Mouse (Mus musculus) stomach, embryonic 15.5 days (tissue): ENCODE results near the gene Poc1a. TPM values are rescaled to one million over a fixed set of nuclear protein-coding genes. Genes with fewer than 3 reads are reported as not detected.

Experiments used
- ATAC-seq: fragments of 200-750 bp; cut with Nextera tagmentation; 2 replicates; pipeline ENCODE4 v1.8.0; 2017; ENCODE audit warnings: low read depth, moderate number of reproducible peaks, moderate TSS enrichment; ENCODE audit not compliant: insufficient read depth, low FRiP score
- H3K27ac ChIP-seq: fragments of 300-500 bp; sonication (generic); 2 replicates; pipeline ENCODE4 v1.5.1; 2015; ENCODE audit warnings: mild to moderate bottlenecking, inconsistent platforms
- H3K27me3 ChIP-seq: fragments of 300-500 bp; sonication (generic); replicated peaks from 2 replicates; pipeline ENCODE4 v1.6.1; 2015; ENCODE audit warnings: inconsistent platforms
- H3K36me3 ChIP-seq: fragments of 300-500 bp; sonication (generic); 2 replicates; pipeline ENCODE4 v1.6.1; 2015; ENCODE audit warnings: inconsistent platforms
- H3K4me1 ChIP-seq: fragments of 300-500 bp; sonication (generic); 2 replicates; pipeline ENCODE4 v1.6.1; 2015; ENCODE audit warnings: inconsistent platforms
- H3K4me2 ChIP-seq: fragments of 300-500 bp; sonication (generic); 2 replicates; pipeline ENCODE4 v1.6.1; 2015; ENCODE audit warnings: mild to moderate bottlenecking, inconsistent platforms
- H3K4me3 ChIP-seq: fragments of 300-500 bp; sonication (generic); replicated peaks from 2 replicates; pipeline ENCODE4 v1.5.1; 2015; ENCODE audit warnings: inconsistent platforms
- H3K9ac ChIP-seq: fragments of 300-500 bp; sonication (generic); 2 replicates; pipeline ENCODE4 v1.6.1; 2015; ENCODE audit warnings: inconsistent platforms
- H3K9me3 ChIP-seq: fragments of 300-500 bp; sonication (generic); 2 replicates; pipeline ENCODE4 v1.6.1; 2016; ENCODE audit warnings: inconsistent platforms
- WGBS: fragments of 180-500 bp; shearing (Covaris S2); methylation state at CpG from one replicate; pipeline ENCODE4 v1.1.7; 2015; 5-methylcytosine and 5-hydroxymethylcytosine counted together
- polyA plus RNA-seq: library from polyadenylated mRNA; unstranded; fragments of >200 nt; fragmentation: Nextera tagmentation; extraction: Ambion mirVana; gene quantifications from 2 replicates; pipeline ENCODE4 v1.2.1, GENCODE M21; 2015

Gene Poc1a
- polyA plus RNA-seq, 1 experiment from 2014 or later, result 24.7 TPM

- H3K4me2 ChIP-seq, result no peak overlapping the region
- no peak for ATAC-seq
Measured at GRCm38 (mm10) chr9:106305228-106305627, 24.4 kb downstream of the Poc1a start.

GRCm38 (mm10) chr9:106306662-106307351 is 25.9 kb downstream of the Poc1a start:
- no peaks in the 10 kb centered on the region for H3K27me3 ChIP-seq
- H3K4me1 ChIP-seq, result 0 out of 2 replicates have a peak, but pooled peaks cover 5% of the 10 kb centered on the region
- H3K4me3 ChIP-seq, result no peak overlapping the region
- 54% methylated on average over 8 of the region's 8 CpGs for WGBS
- no peak overlapping the region for H3K9ac ChIP-seq
- H3K9me3 ChIP-seq, result no peaks in the 10 kb centered on the region
- no peaks in the 10 kb centered on the region; the same call in 1 of the 2 replicates for H3K36me3 ChIP-seq
- ATAC-seq, result no peak
- H3K4me2 ChIP-seq, result no peak overlapping the region
- H3K27ac ChIP-seq, result no peak overlapping the region

More at GRCm38 (mm10) chr9:106305228-106305627, 24.4 kb downstream of the Poc1a start:
- H3K4me1 ChIP-seq, result 0 out of 2 replicates have a peak, but pooled peaks cover 5% of the 10 kb centered on the region
- H3K27ac ChIP-seq, result peak overlapping the region; percentile 21; the same call in 1 of the 2 replicates
- H3K27me3 ChIP-seq, result no peaks in the 10 kb centered on the region
- no peak overlapping the region for H3K4me3 ChIP-seq
- no peaks in the 10 kb centered on the region; the same call in 1 of the 2 replicates for H3K36me3 ChIP-seq
- H3K9ac ChIP-seq, result no peak overlapping the region
- no peaks in the 10 kb centered on the region for H3K9me3 ChIP-seq
- 75% methylated on average over 7 of the region's 7 CpGs for WGBS

- 91% methylated on average over 5 of the region's 5 CpGs for WGBS
- H3K27me3 ChIP-seq, result no peaks in the 10 kb centered on the region
- no peaks in the 10 kb centered on the region; the same call in 1 of the 2 replicates for H3K36me3 ChIP-seq
- no peak for ATAC-seq
- no peak overlapping the region for H3K4me3 ChIP-seq
- H3K4me1 ChIP-seq, result no peaks in the 10 kb centered on the region
- H3K9ac ChIP-seq, result no peak overlapping the region
- no peak overlapping the region for H3K4me2 ChIP-seq
- H3K27ac ChIP-seq, result no peak overlapping the region
- H3K9me3 ChIP-seq, result no peaks in the 10 kb centered on the region
Measured at GRCm38 (mm10) chr9:106308151-106308550, 27.3 kb downstream of the Poc1a start.

- 0 out of 2 replicates have a peak overlapping the region, but pooled peaks have one; percentile 12 for H3K27ac ChIP-seq
Measured at GRCm38 (mm10) chr9:106308555-106308954, 27.7 kb downstream of the Poc1a start.

GRCm38 (mm10) chr9:106308983-106309382 is 28.1 kb downstream of the Poc1a start:
- no peak for ATAC-seq
- no peak overlapping the region for H3K9ac ChIP-seq
- no peak overlapping the region for H3K4me3 ChIP-seq
- H3K27me3 ChIP-seq, result no peaks in the 10 kb centered on the region
- H3K36me3 ChIP-seq, result no peaks in the 10 kb centered on the region; the same call in 1 of the 2 replicates
- H3K27ac ChIP-seq, result 0 out of 2 replicates have a peak overlapping the region, but pooled peaks have one; percentile 12
- H3K9me3 ChIP-seq, result no peaks in the 10 kb centered on the region
- no peaks in the 10 kb centered on the region for H3K4me1 ChIP-seq
- no peak overlapping the region for H3K4me2 ChIP-seq
- 83% methylated on average over 5 of the region's 5 CpGs for WGBS

More at GRCm38 (mm10) chr9:106308555-106308954, 27.7 kb downstream of the Poc1a start:
- H3K4me2 ChIP-seq, result no peak overlapping the region
- no peak for ATAC-seq
- no peaks in the 10 kb centered on the region; the same call in 1 of the 2 replicates for H3K36me3 ChIP-seq
- 96% methylated on average over 2 of the region's 2 CpGs for WGBS
- no peak overlapping the region for H3K4me3 ChIP-seq
- no peak overlapping the region for H3K9ac ChIP-seq
- H3K27me3 ChIP-seq, result no peaks in the 10 kb centered on the region
- no peaks in the 10 kb centered on the region for H3K4me1 ChIP-seq
- H3K9me3 ChIP-seq, result no peaks in the 10 kb centered on the region

GRCm38 (mm10) chr9:106309859-106310258 is 29.0 kb downstream of the Poc1a start:
- H3K4me2 ChIP-seq, result no peak overlapping the region
- H3K9ac ChIP-seq, result no peak overlapping the region
- ATAC-seq, result no peak

GRCm38 (mm10) chr9:106311625-106312191 is 30.8 kb downstream of the Poc1a start:
- WGBS, result 77% methylated on average over 10 of the region's 10 CpGs
- H3K9me3 ChIP-seq, result no peaks in the 10 kb centered on the region
- H3K4me1 ChIP-seq, result no peaks in the 10 kb centered on the region
- H3K27me3 ChIP-seq, result no peaks in the 10 kb centered on the region
- H3K36me3 ChIP-seq, result no peaks in the 10 kb centered on the region; the same call in 1 of the 2 replicates
- no peak overlapping the region for H3K27ac ChIP-seq
- H3K4me3 ChIP-seq, result no peak overlapping the region
- no peak overlapping the region for H3K4me2 ChIP-seq
- H3K9ac ChIP-seq, result no peak overlapping the region
- no peak for ATAC-seq

More at GRCm38 (mm10) chr9:106309859-106310258, 29.0 kb downstream of the Poc1a start:
- Histone ChIP-seq H3K9me3 (no peaks in the 10 kb centered on the region), H3K27me3 (no peaks in the 10 kb centered on the region), H3K4me1 (no peaks in the 10 kb centered on the region), H3K27ac (no peak overlapping the region), H3K36me3 (no peaks in the 10 kb centered on the region; the same call in 1 of the 2 replicates), H3K4me3 (no peak overlapping the region)
- 76% methylated on average over 3 of the region's 3 CpGs for WGBS

GRCm38 (mm10) chr9:106312950-106313360 is 32.1 kb downstream of the Poc1a start:
- 81% methylated on average over 7 of the region's 7 CpGs for whole genome bisulfite sequencing
- Histone ChIP-seq H3K27me3 (no peaks in the 10 kb centered on the region), H3K27ac (no peak overlapping the region), H3K4me1 (no peaks in the 10 kb centered on the region), H3K9me3 (no peaks in the 10 kb centered on the region), H3K4me2 (no peak overlapping the region), H3K36me3 (no peaks in the 10 kb centered on the region; the same call in 1 of the 2 replicates), H3K9ac (no peak overlapping the region), H3K4me3 (no peak overlapping the region)
- ATAC-seq, result no peak

- WGBS, result 66% methylated on average over 3 of the region's 3 CpGs
- Histone ChIP-seq H3K27me3 (no peaks in the 10 kb centered on the region), H3K27ac (no peak overlapping the region), H3K36me3 (no peaks in the 10 kb centered on the region), H3K9ac (no peak overlapping the region), H3K4me2 (no peak overlapping the region), H3K4me1 (peaks cover 4% of the 10 kb centered on the region; the same call in 1 of the 2 replicates), H3K9me3 (no peaks in the 10 kb centered on the region), H3K4me3 (no peak overlapping the region)
- no peak for ATAC-seq
Measured at GRCm38 (mm10) chr9:106314196-106314595, 33.3 kb downstream of the Poc1a start.

GRCm38 (mm10) chr9:106318074-106318473 is 37.2 kb downstream of the Poc1a start:
- peaks cover 4% of the 10 kb centered on the region; the same call in 1 of the 2 replicates for H3K4me1 ChIP-seq
- H3K36me3 ChIP-seq, result no peaks in the 10 kb centered on the region
- no peak overlapping the region for H3K4me3 ChIP-seq
- no peak overlapping the region for H3K9ac ChIP-seq
- no peaks in the 10 kb centered on the region for H3K27me3 ChIP-seq
- WGBS, result 55% methylated on average over 2 of the region's 2 CpGs
- no peak overlapping the region for H3K27ac ChIP-seq
- H3K4me2 ChIP-seq, result no peak overlapping the region
- no peaks in the 10 kb centered on the region for H3K9me3 ChIP-seq
- no peak for ATAC-seq

- Histone ChIP-seq H3K27ac (no peak overlapping the region), H3K4me3 (no peak overlapping the region), H3K27me3 (no peaks in the 10 kb centered on the region), H3K9me3 (no peaks in the 10 kb centered on the region), H3K9ac (no peak overlapping the region), H3K4me2 (no peak overlapping the region), H3K4me1 (peaks cover 4% of the 10 kb centered on the region; the same call in 1 of the 2 replicates), H3K36me3 (no peaks in the 10 kb centered on the region)
- no peak for ATAC-seq
- WGBS, result 54% methylated on average over 2 of the region's 2 CpGs
Measured at GRCm38 (mm10) chr9:106319095-106319494, 38.2 kb downstream of the Poc1a start.

- no peak overlapping the region for H3K4me3 ChIP-seq
- peaks cover 4% of the 10 kb centered on the region; the same call in 1 of the 2 replicates for H3K4me1 ChIP-seq
- H3K36me3 ChIP-seq, result no peaks in the 10 kb centered on the region
- WGBS, result 82% methylated on average over 3 of the region's 3 CpGs
- H3K27ac ChIP-seq, result peak overlapping the region; percentile 40; the same call in 1 of the 2 replicates
- H3K9ac ChIP-seq, result no peak overlapping the region
- H3K4me2 ChIP-seq, result no peak overlapping the region
- no peaks in the 10 kb centered on the region for H3K27me3 ChIP-seq
- H3K9me3 ChIP-seq, result no peaks in the 10 kb centered on the region
- ATAC-seq, result no peak
Measured at GRCm38 (mm10) chr9:106322497-106322896, 41.6 kb downstream of the Poc1a start.
